Mouse (Mus musculus) adrenal gland, adult (tissue): ENCODE measurements at regions not wholly inside any gene's neighbourhood (a gene's known extent, or its start where the extent isn't known, plus 50 kb on each side); places are given as distances from the start of the nearest gene placed in this dataset.

Experiments used
- DNase-seq, 2 experiments: peaks; one replicate each; pipeline ENCODE4 v3.0.0; 2022 to 2023; ENCODE audit warnings: low spot score in 1 of 2; ENCODE audit not compliant: inconsistent age in 2 of 2

DNA sequence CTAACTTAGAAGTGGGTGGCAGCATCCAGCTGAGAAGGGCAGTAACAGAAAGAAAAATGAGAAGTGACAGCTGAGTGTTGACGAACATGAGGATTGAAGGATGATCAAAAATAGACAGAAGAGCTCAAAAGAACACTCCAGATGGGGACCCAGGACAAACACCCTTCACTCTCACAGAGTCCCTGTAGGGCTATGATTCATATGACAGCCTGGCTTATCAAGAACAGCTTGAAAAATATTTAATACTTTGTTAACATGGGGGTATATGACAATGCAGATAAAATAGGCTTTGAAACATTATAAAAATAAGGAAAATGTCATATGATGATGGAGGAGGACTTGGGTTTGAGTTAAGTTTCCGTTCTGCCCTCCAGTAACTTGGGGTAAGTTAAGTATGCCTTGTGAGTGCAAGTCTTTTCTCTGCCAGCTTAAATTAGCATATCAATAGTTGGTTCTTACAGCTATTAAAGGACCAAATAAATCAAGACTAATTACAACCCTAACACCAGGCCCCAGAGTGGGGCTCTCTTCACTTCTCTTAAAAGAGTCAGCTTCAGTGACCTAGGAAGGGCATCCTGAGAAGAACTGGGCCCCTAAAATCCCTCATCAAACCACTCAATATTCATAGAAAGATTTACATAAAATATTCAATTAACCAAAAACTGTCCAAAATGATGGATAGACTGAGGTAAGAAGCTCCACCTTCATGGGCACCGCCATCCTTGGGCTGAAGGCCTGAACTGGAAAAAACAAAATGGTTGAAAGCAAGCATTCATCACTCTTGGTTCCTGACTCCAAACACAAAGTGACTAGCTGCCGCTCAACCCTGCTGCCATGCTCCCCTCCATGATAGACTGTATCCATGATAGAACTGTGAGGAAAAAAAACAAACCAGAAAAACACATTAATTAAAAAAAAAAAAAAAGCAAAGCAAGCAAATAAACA is 198.6 kb upstream of the Gcfc2 start:
- no peak for DNase-seq

DNA sequence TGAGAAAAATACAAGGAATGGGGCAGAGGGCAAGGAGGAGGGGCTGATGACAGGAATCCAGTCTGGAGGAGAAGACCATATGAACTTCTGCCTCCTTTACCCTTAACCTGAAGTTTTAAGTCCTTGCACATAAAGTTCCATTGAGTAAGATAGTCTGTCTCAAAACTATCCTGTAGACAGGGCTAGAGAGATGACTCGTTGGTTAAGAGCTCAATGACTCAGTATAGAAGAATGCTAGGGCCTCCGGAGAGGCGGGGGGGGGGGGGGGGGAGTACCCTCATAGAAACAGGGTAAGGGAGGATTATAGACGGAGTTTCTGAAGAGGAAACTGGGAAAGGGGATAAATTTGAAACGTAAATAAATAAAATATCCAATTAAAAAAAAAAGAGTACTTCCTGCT is 191.8 kb upstream of the Gcfc2 start:
- DNase-seq = no peak

GRCm38 (mm10) chr6:81733527-81733926 is 189.9 kb upstream of the Gcfc2 start:
- no peak for DNase-seq

DNA sequence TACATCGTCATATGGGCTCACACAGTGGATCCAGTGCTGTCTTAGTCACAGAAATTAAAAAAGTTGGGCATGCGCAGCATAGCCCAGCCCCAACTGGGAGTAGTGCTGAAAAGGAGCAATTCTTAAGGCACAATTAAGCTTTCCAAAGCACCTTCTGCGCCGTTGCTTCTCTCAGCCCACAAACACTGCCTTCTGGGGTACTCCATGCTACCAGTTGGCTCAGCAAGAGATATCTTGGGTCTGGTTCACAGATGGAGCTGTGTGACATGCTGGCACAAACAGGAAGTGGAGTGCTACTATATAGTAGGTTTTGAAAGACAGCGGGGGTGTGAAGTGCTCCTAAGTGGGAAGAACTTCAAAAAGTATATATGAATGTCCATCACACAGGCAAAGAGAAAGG is 185.0 kb upstream of the Gcfc2 start:
- no peak for DNase-seq

DNA sequence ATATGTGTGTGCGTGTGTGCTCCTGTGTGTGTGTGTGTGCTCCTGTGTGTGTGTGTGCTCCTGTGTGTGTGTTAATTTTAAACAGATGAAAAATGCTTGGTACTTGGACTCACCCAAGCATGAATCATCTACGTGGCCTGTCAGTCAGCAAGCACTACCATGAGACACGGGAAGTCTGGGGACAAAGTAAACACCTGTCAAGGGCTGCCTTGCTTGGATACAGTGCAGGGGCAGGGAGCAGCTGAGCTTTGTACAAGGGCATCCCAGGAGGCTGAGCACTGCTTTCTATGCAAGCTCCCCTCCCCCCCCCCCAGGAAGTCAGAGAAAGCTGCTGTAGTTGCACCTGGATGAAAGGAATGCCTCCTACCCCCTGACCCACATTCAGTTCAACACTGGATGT is 173.8 kb upstream of the Gcfc2 start:
- no peak for DNase-seq

- DNase-seq = no peak
Observed at GRCm38 (mm10) chr6:81751631-81752030, 171.8 kb upstream of the Gcfc2 start.

DNA sequence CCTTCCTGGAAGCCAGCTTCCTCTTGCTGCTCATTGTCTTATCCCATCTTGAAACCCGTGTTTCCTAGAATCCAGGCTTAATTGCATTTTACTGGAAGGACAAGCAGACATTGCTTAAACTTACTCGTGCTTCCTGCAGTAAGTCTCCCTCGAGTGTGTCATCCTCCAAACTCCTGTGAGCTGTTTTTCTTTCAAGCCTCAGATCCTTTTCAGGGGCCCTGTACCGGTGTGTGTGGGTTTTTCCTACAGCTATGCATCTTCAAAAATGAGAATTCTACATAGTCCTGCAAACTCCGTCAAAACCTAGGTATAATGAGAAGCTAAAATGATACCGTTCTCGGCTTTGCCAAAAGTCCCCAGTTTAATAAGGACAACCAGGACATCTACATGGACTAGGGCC is 167.2 kb upstream of the Gcfc2 start:
- peak in 1 of 2 experiments; percentile 25 for DNase-seq

DNA sequence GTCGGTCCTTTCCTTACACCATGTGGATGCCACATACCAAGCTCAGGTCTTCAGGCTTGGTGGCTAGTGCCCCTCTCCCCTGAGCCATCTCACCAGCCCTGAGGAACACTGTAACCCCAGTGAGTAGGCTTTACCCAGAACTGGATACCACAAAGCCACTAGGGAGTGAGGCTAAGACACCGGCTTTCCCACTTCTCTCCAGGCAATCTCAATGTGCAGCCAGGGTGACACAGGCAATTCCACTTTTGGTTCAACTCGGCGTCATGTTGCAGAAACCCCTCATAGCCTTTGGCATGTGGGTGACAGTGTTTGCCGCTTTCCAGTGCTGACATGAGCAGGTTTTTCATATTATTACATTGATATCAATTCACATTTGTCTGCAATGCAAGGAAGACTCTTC is 164.6 kb upstream of the Gcfc2 start:
- DNase-seq = no peak

- DNase-seq = no peak
Observed at GRCm38 (mm10) chr6:81760181-81760580, 163.3 kb upstream of the Gcfc2 start.

DNA sequence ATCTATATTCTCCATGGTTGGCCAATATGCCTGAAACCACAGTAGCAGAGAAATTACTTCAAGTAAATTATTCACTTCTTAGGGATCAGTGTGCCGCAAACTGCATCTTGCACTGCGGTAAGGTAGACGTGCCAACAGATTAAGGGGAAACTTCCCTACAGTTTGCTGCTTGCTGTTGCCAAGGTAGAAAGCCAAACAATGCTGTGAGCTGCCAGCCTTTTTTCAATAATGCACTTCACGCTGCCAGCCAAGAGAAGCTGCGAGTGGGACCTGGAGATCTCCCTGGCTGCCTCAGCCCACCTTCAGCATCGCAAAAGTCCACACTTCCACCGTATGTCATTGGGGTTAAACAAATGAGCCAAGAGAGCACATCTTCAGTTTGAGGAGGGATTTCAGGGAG is 157.6 kb upstream of the Gcfc2 start:
- DNase-seq = no peak

- no peak for DNase-seq
Observed at GRCm38 (mm10) chr6:81766800-81767199, 156.7 kb upstream of the Gcfc2 start.

- peak; percentile 4 to 76 for DNase-seq
Observed at GRCm38 (mm10) chr6:81768669-81769537, 154.6 kb upstream of the Gcfc2 start.

GRCm38 (mm10) chr6:81770301-81770700 is 153.2 kb upstream of the Gcfc2 start:
- no peak for DNase-seq

DNA sequence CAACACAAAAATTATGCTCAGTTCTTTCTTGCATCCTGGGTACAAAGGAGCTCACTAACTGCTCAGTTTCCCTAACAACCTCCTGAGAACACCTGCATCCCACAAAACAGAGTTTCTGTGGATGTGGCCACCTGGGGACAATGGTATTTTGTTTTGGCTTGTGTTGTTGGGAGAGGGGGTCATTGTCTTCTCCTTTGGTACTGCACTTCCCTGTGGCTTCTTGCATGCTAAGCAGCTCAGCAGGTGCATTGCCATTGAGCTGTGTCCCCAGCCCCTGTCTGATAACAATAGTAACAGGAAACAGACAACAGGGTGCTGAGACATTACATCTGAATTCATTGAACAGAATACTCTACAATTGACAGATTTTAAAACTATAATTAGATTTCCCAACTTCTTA is 151.6 kb upstream of the Gcfc2 start:
- no peak for DNase-seq

DNA sequence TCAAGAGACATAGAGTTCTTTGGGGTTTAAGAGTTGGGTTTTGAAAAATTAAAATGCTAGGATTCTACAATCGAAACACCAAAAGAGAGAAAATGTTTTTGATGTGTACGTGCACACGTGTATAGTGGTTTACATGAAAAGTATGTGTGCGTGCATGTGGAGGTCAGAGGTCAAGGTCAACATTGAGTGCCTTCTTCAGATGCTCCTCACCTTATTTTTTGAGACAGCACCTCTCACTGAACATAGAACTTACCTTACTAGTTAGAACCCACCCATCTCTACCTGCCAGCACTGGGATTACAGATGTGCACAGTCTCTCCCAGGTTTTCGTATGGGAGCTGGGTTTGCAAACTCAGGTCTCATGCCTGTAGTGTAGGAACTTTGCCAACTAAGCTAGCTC is 141.3 kb upstream of the Gcfc2 start:
- no peak for DNase-seq

- no peak for DNase-seq
Observed at GRCm38 (mm10) chr6:81782815-81783435, 140.5 kb upstream of the Gcfc2 start.

DNA sequence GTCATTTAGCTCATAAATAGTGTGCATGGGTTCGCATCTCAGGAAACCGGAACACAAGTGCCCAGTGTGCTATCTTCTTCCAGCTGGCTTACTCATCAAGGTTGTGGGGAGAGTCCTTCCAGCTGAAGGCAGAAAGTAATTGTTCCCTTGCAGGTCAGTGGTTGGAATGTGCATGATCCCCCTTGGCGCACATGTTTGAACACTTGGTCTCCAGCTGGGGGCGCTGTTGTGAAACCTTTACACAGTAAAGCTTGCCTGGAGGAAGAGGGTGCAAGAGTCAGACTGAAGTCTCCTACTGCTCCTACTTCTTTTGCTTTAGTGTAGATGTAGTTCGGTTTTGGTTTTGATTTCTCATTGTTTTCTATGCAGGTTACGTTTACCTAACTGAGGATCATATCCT is 128.2 kb upstream of the Gcfc2 start:
- DNase-seq = no peak

DNA sequence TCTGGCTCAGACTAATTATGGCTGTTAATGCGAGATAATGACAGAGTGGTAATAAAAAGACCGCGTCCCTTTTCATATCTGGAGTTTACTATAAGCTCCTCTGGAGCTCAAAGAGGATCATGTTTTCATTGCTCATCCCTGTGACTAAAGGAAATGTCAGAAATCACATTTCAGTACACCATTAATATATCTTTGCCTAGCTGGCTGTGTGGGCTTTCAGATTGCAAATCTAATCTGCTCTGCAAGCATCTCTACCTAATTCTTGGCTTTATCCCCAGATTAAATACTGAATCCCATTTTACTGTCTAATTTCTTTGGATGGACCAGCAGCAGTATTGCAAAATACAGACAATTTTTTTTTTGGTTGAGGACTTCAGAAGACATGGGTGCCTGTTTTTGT is 122.6 kb upstream of the Gcfc2 start:
- DNase-seq = no peak

DNA sequence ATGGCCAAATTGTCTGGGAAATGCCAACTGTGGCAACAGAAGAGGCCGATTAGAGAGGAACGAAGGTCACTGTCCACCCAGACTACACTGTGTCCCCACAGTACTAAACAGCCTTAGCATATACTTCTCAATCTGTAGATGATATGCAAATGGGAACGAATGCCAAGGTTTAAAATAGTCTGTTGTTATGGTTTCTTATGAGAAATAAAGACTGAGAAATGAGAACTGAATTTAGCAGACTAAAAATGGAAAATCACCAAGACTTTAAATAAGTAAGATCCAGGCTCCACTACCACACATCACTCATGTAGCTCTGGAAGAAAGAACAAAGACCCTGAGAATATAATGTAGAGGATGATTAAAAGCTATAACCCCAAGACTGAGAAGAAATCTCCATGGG is 121.7 kb upstream of the Gcfc2 start:
- DNase-seq = no peak

DNA sequence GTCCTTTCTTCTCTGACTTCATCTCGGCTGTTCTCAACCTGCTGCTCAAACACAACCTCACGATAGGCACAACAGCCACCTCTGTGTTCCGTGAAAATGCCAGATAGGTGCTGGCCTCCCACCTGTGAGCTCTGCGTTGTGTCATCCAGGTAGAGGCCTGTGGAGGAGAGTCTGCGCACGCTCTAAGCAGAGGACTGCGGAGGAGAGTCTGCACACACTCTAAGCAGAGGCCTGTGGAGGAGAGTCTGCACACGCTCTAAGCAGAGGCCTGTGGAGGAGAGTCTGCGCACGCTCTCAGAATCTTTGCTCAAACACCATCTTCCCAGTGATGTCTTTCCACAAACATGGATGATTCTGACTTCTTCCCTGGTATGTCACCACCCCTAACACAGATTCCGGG is 117.5 kb upstream of the Gcfc2 start:
- no peak for DNase-seq

- DNase-seq = no peak
Observed at GRCm38 (mm10) chr6:81808712-81809111, 114.8 kb upstream of the Gcfc2 start.
